Mouse (Mus musculus): ENCODE results near the gene Fstl4.

Fstl4 gene

DNA sequence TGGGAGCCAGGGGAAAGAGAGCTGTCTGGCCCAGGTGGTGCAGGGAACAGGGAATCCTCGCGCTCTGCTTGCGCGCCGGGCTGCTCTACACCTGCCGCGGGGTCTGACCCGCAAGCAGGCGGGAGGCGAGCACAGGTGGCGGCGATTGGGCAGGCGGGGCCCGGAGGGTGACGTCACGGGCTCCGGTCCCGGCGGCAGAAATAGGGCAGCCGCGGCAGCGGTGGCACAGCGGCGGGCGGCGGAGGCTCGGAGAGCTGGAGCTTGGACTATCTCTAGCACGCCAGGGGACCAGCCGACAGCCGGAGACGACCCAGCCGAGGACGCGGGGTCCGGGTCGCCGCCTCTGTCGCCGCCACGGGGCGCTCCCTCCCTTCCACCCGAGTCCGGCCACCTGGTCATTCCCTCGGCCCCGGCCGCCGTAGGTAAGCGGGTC is at the start of gene Fstl4:
Fstl4 (plus strand) TSS at position 174 of the 433 bp plus-strand sequence.
- no peak for DNase-seq (ENCODE audit: low spot score)

DNA sequence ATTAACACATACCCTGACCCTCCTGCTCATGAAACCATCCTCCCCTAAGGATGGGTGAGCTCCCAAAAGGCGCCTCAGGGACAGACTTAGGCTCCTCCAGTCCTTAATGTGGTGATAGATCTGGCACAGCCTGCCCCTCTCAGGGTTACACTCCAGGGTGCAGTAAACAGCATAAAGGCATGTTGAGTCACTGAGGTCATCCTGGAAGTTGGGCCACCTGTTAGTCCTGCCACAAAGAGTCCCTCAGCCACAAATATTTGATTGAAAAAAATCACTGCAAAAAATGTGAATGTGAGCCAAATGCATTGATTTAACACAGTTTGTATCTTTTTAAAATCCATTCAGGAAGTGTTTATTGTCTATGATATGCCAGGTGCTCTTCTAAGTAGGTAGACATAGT is 45.9 kb upstream of the Fstl4 start:
- no peak for DNase-seq (ENCODE audit: low spot score)

DNA sequence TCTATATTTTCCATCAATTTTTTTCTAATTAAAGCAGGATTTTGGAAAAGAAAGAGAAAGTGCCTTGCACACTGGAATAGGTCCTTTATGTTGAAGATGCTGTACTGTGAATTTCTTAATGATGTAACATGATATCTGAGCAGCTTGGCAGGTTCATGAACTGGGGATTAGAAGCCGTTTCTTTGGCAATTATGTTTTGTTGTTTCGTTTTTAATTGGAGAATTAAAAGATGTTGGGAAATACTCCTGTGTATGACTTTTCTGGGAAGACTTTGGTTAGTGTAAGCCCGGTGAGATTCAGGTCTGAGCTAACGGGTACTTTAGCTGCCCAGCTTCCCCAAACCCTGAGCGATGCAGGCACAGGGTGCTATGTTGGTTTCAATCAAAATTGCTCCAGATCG is 43.3 kb upstream of the Fstl4 start:
- DNase-seq (ENCODE audit: low spot score), result no peak

DNA sequence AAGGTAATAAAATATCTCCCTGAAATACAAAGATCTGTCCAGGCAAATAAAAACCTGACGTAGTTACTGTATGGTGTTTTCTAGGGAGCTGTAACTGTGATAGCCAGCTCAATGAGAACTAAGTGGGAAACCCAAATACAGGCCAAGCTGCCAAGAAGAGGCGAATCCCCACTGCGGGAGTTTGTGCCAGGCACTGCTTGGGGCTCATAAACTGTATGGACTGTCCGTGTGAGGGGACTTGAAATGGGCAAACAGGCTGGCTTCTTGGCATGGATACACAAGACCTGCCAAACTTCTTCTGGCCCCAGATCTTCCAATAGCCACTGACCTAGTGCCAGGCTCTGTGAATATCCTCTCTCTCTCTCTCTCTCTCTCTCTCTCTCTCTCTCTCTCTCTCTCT is 41.7 kb upstream of the Fstl4 start:
- DNase-seq (ENCODE audit: low spot score), result no peak

DNA sequence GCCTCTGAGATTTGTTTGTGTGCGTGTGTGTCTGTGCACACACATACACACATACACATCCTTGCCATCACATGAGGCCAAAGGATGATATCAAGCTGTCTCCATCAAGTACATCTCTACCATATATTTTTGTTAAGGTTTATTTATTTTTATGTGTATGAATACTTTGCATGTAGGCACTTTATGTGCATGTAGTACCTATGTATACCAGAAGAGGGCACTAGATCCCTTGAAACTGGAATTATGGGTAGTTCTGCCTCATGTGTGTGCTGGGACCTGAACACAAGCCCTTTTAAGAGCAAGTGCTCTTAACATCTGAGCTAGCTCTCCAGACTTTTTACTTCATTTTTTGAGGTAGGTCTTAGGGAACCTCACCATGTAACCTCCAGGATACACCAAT is 38.4 kb upstream of the Fstl4 start:
- no peak for DNase-seq (ENCODE audit: low spot score)

DNA sequence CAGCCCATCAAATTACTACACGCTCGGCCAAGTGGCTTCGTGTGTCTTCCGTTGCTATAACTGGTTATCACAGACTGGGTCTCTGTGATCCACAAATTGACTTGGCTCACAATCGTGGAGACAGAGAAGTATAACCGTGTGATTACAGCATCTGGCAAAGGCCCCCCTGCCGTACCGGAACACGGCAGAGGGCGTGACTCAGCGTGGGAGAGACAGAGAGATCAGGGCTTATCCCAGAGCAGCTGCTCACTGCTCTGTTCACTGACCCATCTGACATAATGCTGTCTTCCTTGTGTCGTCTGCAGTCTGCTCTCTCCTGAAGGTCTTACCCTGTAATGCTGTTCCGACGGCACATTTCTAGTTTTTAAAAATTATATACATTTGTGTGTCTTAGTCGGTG is 36.0 kb upstream of the Fstl4 start:
- no peak for DNase-seq (ENCODE audit: low spot score)

DNA sequence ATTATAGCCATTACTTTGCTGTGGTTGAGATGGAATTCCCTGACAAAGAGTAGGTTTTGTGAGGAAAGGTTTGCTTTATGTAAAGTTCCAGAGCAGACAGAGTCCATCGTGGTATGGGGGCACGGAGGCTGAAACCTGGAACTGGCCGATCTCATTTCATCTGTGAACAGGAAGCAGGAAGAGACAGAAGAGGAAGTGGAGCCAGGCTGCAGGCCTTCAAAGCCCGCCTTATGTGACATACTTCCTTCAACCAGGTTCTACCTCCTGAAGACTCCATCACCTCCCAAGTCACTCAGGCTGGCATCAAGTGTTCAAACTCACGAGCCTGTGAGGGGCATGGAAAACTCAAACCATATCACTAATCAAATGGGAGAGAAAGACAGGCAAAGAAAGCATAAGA is 34.5 kb upstream of the Fstl4 start:
- no peak for DNase-seq (ENCODE audit: low spot score)

DNA sequence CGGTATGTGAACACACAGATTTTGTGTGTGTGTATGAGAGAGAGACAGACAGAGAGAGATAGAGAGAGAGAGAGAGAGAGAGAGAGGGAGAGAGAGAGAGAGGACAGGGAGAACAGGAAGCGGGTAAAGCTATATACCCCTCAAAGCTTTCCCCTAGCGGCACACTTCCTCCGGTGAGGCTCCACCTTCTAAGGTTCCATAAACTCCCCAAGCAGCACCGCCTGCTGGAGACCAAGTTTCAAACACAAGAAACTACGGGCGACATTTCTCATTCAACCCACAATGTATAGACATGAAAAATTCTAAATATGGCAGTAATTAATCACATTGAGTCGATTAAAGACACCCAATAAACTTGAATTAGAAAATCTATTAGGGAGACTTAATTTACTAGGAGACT is 32.5 kb upstream of the Fstl4 start:
- no peak for DNase-seq (ENCODE audit: low spot score)

DNA sequence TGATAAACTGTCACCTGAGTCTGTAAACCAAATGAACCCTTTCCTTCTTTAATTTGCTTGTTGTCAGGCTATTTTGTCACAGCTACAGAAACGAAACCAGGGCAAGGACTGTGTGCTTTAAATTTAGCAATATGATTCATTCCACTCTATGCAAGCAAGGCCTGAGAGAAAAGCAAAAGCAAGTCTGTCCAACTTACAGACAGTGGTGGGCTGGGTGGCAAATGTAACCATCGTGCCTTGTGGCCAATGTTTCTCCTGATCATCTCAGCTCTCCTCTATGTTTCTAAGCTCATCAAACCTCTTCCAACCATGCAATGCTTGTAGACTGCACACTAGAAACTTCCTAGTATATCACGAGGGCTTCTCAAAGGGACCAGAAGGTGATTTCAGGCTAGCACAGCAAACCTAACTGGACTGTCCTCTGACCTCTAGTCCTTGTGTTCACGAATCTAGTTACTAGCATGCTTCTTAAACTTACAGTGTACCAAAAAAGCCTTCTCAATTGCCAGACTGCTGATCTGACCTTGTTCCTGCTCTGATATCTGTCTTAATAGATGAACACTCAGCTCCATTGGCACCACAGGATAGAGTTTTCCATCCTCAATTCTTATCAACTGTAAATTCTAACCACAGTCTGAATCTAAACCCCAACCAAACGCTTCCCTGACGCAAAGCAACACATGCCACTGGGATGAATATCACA is 29.8 kb upstream of the Fstl4 start:
- no peak for DNase-seq (ENCODE audit: low spot score)

DNA sequence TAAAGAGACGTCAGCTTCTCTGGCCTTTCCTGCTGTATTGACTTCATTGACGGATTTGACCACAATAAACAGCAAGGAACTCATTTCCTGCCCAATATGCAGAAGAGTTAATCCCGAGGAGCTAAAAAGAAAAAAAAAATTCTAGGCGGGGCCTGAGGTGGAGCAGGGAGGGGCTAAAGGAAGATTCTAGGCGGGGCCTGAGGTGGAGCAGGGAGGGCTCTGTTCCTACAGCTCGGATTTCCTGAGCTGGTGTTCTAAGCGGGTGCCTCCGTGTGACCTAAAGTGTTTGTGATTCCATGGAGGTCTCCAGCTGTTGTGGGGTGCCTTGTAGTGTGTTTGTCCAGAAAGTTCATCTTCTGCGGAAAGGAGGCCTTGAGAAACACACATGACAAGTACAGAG is 25.2 kb upstream of the Fstl4 start:
- DNase-seq (ENCODE audit: low spot score), result no peak

DNA sequence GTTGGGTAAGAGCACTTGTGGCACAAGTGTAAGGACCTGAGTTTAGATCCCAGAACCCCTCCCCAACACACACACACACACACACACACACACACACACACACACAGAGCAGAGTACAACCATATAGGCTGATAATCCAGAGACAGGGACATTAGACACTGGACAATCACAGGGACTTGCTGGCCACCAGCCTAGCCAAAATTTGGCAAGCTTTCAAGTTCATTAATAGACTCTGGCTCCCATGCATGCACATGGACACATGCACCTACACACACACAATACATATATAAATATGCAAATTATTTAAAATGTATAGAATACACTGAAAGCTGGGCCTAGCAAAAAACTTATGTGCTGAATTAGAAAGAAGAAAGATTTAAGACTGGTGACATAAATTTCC is 24.0 kb upstream of the Fstl4 start:
- DNase-seq (ENCODE audit: low spot score), result no peak

DNA sequence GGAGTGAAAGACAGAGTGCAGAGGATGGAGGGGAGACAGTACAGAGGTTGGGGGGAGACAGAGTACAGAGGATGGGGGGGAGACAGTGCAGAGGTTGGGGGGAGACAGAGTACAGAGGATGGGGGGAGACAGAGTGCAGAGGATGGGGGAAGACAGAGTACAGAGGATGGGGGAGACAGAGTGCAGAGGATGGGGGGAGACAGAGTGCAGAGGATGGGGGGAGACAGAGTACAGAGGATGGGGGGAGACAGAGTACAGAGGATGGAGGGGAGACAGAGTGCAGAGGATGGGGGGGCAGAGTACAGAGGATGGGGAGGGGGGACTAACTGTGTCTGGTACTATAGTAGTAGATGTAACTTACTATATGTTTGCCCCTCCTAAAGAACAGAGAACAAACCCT is 20.5 kb upstream of the Fstl4 start:
- DNase-seq (ENCODE audit: low spot score), result no peak

DNA sequence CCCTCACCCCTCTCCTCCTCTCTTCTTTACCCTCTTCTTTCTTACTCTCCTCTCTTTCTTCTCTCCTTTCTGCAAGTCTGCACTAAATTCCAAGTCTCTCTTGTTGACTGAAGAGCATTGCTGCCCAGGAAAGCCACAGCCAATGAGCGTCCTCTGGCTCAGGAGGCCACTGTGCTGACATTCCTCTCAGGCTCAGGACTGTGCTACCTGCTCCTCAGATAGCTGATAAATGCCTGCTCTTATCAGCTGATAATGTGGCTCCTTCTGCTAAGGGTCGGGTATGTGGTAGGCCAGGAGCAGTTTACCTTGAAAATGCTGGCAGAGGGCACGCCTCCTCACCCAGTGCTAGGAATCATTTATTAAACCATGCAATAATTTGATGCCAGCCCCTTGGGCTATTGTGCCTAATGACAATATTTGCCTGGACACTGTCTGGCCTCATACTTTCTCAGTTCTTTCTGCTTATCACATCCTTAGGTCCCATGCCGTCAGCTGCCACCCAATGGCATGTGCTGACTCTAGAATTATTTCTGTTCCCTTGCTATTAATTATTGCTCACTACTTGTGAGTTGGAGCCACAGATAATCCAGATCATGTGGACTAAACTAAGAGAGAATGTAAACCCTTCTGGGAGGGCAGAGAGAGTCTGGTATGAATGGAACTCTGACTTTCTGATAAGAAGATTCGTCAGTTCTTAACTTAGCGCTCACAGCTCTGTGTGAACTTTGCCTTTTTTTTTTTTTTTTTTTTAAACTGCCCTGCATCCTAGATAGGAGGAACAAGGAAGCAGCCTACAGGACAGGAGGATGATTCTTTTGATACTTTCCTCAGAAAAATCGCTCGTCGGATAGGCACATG is 19.6 kb upstream of the Fstl4 start:
- no peak for DNase-seq (ENCODE audit: low spot score)

DNA sequence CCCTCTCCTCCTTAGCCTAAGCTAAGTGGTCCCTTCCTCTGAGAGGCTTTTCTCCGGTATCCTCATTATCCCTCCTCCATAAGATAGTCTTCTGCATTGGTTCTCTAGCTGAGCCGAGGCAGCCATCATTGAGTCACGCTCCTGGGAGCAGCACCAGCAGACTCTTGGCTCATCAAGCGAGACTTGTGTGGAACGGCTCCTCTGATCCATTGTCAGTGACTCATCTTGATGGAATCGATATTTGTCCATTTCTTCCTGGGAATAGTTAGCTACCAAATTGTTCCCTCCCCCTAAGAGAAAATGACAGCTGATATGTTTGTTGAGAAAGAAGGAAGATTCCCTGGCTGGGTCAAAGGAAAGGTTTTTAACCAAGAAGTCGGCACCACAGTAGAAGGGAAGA is 17.2 kb upstream of the Fstl4 start:
- DNase-seq (ENCODE audit: low spot score), result no peak

DNA sequence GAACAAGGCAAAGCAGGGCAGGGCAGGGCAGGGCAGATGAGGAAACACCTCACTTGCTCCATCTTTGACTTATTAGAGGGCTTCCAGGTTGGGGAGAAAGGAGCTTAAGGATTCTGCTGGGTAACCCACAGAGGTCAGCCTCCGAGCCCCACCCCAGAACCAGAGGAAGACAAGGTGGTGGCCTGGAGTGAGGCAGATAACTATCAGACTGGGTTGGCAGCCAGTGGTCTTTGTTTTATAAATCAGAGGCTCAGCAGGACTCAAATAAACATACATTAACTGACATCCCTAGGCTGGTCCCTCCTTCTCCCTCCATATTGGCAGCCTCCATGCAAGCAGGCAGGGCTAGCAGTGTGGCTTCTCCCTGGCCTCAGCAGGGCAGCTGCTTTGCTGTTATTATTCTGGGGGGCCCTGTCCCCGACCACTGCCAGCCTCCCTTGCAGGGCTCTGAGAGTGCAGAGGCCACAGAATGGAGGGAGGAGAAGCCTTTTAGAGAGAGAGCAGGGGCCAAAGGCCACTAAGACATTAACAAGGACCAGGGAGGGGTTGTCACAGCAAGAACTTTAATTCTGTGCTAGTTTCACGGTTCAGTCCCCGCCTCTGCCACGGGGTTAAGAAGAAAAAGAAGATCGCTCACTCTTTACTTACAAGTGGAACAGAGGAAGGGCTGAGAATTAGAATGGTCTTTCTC is 16.5 kb upstream of the Fstl4 start:
- DNase-seq (ENCODE audit: low spot score), result no peak

DNA sequence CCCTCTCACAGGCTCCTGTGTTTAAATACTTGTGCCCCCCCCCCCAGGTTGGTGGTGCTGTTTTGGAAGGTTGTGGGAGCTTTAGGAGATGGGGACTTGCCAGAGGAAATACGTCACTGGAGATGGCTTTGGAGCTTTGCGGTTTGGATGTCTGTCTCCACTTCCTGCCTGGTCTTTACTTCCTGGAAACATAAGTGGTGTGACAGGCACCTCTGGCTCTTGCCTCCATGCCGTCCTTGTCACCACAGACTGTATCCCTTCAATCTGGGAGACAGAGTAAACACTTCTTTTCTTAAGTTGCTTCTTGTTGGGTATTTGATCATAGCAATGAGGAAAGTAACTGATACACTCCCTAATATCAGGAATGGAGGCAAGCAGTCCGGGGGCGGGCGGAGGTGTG is 14.4 kb upstream of the Fstl4 start:
- DNase-seq (ENCODE audit: low spot score), result no peak

DNA sequence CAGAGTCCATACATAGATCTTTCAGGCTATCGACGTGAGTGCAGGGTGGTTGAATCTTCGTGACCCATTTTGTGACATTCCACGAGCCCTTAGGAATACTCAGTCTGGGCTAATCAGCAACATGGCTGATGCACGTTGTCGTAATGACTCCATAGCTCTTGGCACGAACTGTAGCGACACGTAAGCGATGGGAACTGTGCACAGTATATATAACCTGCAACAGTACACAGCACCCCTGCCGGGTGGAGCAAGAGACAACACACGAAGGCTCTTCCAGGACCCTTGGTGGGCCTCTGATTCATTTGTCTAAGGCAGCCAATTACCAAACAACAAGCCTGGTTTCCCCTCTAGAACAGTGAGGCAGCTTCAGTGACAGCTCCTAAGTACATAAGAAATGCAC is 11.9 kb upstream of the Fstl4 start:
- no peak for DNase-seq (ENCODE audit: low spot score)

DNA sequence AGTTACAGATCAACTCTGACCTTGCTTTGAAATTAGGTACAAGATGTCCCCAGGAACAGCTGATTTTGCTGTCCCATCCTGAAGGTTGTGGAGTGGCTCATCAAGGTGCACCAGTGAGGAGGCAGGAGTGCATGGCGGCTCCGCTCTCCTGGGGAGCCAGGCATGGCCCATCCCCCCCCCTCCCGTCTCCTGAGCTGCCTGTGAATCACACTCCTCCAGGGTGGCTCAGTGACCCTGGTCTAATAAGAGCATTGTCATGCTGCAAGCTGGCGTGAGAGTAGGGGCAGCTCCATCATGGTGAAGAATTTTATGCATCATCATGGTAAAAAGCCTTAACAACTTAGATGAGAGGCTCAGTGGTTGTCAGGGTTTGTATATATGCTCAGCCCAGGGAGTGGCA is 11.2 kb upstream of the Fstl4 start:
- no peak for DNase-seq (ENCODE audit: low spot score)

DNA sequence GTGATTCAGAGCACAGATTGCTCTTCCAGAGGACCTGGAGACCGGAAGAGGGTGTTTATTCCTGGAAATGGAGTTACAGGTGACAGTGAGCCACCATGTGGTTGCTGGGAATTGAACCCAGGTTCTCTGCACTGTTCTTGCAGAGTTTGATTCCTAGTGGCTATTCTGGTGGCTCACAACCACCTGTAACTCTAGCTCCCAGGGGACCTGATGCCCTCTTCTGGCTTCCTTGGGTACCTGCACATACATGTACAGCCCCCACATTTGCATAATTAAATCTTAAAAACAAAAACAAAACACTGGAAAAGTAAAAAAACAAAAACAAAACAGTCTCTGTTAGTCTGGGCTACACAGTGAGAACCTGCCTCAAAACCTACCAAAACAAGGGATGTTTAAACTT is 2.6 kb upstream of the Fstl4 start:
- DNase-seq (ENCODE audit: low spot score), result no peak

DNA sequence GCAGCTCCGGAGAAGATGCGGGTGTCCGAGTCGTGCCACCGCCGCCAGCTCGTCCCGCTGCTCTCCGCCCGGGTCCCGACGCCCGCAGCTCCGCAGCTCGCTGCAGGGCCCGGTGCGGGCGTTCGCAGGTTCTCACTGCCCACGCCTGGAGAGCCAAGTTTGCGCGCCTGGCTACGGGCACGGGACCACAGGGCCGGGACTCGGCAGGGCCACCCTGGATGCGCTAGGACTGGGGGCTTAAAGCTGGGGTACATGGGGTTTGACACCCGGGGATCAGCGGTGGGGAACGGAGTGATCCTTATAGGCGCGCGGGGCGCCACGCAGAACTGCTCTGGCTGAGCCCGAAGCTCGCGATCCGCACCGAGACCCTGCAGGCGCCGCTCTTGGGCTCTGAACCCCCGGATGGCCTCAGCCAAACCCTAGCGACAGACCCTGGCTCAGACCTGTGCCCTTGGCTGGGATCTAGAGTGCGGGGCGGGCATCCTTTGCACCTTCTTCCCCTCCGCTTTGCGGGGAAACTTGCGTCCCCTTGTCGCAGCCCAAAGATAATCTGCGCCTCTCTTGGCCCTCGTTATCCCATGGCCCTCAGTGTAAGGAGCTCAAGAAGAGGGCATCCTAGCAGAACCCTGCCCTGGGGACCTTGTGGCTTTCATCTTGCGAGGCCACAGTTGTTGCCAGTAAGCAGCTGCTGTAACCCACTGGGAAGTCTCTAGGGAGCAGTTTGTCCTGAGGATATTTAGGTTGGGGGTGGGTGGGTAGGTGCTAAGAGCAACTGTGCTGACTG is 652 bp downstream of the Fstl4 start:
- no peak for DNase-seq (ENCODE audit: low spot score)

DNA sequence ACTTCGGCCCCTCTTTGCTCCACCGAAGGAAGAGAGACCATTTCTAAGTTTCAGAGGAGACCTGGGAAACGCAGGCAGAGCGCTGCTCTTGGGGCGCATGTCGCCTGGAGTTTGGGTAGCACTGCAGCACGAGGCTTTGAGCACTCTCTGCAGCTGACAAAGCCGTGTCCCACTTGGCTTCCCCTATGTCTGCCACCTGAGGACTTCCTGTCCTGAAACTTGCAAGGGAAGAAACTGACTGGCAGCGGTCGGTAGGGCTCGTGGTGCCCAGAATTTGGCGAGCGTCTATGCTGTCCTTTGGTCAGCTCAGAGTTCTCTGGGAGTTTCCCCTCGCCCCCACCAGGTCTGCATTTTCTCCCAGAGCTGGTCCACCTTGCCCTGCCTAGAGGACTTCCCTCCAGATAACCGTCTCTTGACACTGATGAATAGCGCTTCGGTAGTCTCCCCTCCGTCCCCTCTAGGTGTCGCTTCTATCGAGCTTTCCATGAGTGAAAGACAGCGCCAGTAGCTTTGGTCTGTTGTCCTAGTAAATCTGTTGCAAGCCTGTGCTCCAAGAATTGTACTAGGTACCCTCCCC is 1.3 kb downstream of the Fstl4 start:
- no peak for DNase-seq (ENCODE audit: low spot score)

DNA sequence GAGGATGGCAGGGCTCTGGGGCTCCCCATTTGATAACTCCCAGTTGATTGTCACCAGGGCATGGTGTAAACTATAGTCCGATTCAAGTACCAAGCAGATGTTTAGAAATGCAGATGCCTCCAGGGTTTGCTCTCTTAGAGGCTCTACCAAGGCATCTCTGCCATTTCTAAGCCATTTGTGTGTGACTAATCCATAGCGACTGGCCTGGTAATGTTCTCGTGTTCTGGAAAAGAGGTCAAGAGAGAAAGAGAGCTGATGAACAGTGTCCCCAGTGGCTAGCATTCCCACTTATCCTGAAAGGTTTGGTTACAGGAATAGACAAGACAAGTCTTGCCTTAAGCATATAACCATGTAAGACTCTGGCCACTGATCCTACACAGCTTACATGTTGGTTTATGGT is 3.5 kb downstream of the Fstl4 start:
- DNase-seq (ENCODE audit: low spot score), result no peak
